Mouse (Mus musculus): ENCODE data around the gene Megf9. TPM values are rescaled to one million over a fixed set of nuclear protein-coding genes. Genes with fewer than 3 reads are reported as not detected.

Megf9 gene
- polyA plus RNA-seq, 1 experiment: 7.0 TPM

DNA sequence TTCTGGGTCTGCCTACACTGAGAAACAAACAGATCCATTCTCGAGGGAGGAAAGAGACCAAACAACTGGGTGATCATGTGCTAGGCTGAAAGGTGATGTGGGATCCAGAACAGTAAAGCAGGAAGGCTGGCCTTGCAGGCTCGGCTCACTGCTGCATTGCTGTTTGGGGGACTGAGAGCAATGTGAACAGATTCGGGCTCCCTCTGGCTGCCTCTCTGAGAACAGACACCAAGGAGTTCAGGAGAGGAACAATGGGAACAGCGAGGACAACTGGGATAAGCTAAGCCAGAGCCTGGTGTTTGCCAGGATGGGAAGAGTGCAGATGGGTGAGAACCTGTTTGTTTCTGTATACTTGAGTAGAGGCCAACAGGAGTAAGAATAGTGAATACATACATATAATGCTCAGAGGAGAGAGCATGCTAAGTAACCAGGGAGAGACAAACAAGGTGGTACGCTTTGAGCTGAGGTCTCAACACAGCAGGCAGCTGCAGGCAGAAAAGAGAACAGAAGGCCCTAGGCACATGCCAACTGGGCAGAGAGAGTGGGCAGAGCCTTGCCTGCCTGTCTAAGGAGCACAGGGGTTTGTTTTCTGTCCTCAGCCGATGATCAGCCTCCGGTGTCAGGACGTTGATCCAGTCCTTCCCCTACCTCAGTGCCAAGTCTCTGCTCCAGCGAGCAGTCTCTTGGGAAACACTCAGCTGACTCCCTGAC is 132.5 kb downstream of the Megf9 start:
- no peak overlapping the region for H3K4me3 ChIP-seq (replicated peaks; ENCODE audit: control insufficient read depth, low read depth, low read length)
- H3K27ac ChIP-seq (ENCODE audit: control insufficient read depth, insufficient read depth, low read depth, low read length, poor library complexity): no peak overlapping the region
- TF ChIP-seq POLR2A (IDR thresholded peaks at IDR 0.05; ENCODE audit: borderline replicate concordance, control insufficient read depth, low read depth, low read length): no peak
- TF ChIP-seq CTCF (IDR thresholded peaks at IDR 0.05; ENCODE audit: control insufficient read depth, insufficient read depth, low read length): no peak
- no peaks in the 10 kb centered on the region for H3K4me1 ChIP-seq (ENCODE audit: control insufficient read depth, insufficient read depth, low read length)
- WGBS: 88% methylated on average over 9 of the region's 9 CpGs

DNA sequence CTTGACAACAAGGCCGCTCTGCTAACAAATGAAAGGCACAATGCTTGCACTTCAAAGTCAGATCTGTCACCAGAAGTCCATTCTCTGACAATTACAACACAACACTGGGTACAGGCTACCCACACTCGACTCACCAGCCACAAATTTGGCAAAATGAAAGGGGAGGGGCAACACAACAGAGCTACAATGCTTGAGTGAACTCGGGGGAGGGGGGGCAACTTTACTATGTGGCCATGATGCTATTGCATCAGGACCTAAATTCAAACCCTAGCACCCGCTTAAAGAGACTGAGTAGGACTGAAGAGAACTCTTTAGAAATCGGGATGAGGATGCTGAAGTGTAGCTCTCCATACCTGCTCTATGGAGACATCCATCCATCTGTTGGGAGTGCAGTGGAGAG is 135.3 kb downstream of the Megf9 start:
- Histone ChIP-seq H3K4me3 (replicated peaks; ENCODE audit: control insufficient read depth, low read depth, low read length) (no peak overlapping the region), H3K27ac (ENCODE audit: control insufficient read depth, insufficient read depth, low read depth, low read length, poor library complexity) (no peak overlapping the region), H3K4me1 (ENCODE audit: control insufficient read depth, insufficient read depth, low read length) (no peaks in the 10 kb centered on the region)
- WGBS: 70% methylated on average over 5 of the region's 5 CpGs
- no peak for TF ChIP-seq CTCF (IDR thresholded peaks at IDR 0.05; ENCODE audit: control insufficient read depth, insufficient read depth, low read length)
- TF ChIP-seq POLR2A (IDR thresholded peaks at IDR 0.05; ENCODE audit: borderline replicate concordance, control insufficient read depth, low read depth, low read length): no peak

DNA sequence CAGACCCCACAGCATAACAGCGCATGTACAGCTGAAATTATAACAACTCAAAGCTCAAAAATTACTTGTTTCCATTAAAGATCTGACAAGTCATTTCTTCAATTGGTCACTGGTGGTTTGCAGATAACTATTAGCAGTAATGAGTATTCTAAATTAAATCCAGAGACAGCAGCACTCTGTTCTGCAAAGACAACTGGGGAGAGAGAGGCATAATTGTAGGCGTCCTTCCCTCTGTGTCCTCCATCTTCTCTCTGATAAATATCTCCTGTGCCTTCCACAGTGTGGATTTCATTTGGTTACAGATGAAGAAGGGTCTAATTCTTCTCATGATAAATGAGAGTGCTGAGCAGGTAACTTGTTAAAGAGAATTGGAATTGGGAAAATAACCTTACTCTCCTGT is 135.7 kb downstream of the Megf9 start:
- Histone ChIP-seq H3K4me3 (replicated peaks; ENCODE audit: control insufficient read depth, low read depth, low read length) (no peak overlapping the region), H3K27ac (ENCODE audit: control insufficient read depth, insufficient read depth, low read depth, low read length, poor library complexity) (no peak overlapping the region), H3K4me1 (ENCODE audit: control insufficient read depth, insufficient read depth, low read length) (no peaks in the 10 kb centered on the region)
- 94% methylated on average over 2 of the region's 2 CpGs for WGBS
- TF ChIP-seq CTCF (IDR thresholded peaks at IDR 0.05; ENCODE audit: control insufficient read depth, insufficient read depth, low read length): no peak
- TF ChIP-seq POLR2A (IDR thresholded peaks at IDR 0.05; ENCODE audit: borderline replicate concordance, control insufficient read depth, low read depth, low read length): no peak

- Histone ChIP-seq H3K4me1 (ENCODE audit: control insufficient read depth, insufficient read depth, low read length) (no peaks in the 10 kb centered on the region), H3K27ac (ENCODE audit: control insufficient read depth, insufficient read depth, low read depth, low read length, poor library complexity) (no peak overlapping the region), H3K4me3 (replicated peaks; ENCODE audit: control insufficient read depth, low read depth, low read length) (no peak overlapping the region)
- 78% methylated on average over 4 of the region's 4 CpGs for WGBS
- TF ChIP-seq CTCF (IDR thresholded peaks at IDR 0.05; ENCODE audit: control insufficient read depth, insufficient read depth, low read length) (no peak), POLR2A (IDR thresholded peaks at IDR 0.05; ENCODE audit: borderline replicate concordance, control insufficient read depth, low read depth, low read length) (no peak)
Observed at GRCm38 (mm10) chr4:70398088-70398487, 136.7 kb downstream of the Megf9 start.

- Histone ChIP-seq H3K4me3 (replicated peaks; ENCODE audit: control insufficient read depth, low read depth, low read length) (no peak overlapping the region), H3K27ac (ENCODE audit: control insufficient read depth, insufficient read depth, low read depth, low read length, poor library complexity) (no peak overlapping the region), H3K4me1 (ENCODE audit: control insufficient read depth, insufficient read depth, low read length) (no peaks in the 10 kb centered on the region)
- TF ChIP-seq CTCF (IDR thresholded peaks at IDR 0.05; ENCODE audit: control insufficient read depth, insufficient read depth, low read length) (no peak), POLR2A (IDR thresholded peaks at IDR 0.05; ENCODE audit: borderline replicate concordance, control insufficient read depth, low read depth, low read length) (no peak)
- WGBS: 93% methylated on average over 5 of the region's 5 CpGs
Observed at GRCm38 (mm10) chr4:70396701-70397100, 138.1 kb downstream of the Megf9 start.

GRCm38 (mm10) chr4:70394736-70395135 is 140.1 kb downstream of the Megf9 start:
- 92% methylated on average over 2 of the region's 2 CpGs for WGBS

DNA sequence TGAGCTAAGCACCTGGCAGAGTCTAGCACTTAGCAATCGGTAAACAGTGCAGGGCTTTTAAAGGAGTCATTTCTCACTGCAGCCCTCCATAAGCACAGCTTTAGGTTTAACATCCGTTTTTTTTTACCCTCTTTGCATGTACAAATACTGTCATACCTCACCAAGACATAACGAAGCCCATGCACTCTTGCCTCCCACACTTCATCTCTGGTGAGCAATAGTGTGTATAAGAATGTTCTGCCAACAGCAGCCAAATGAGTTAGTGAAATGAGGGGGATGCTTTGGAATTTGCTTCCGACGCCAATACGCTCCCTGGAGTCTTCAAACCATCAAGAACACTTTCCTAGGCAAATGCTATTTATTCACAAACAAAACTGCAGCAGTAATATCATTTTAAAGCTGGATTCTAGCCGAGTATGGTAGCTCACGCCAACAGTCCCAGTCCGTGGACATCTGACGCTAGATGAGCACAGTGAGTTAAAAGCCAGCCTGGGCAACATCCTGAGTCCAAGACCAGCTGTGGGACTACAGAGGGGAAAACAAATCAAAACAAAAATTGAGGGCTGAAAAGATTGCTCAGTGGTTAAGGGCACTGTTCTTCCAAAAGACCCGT is 142.9 kb downstream of the Megf9 start:
- no peaks in the 10 kb centered on the region; the same call in 1 of the 2 replicates for H3K4me1 ChIP-seq (ENCODE audit: control insufficient read depth, insufficient read depth, low read length)
- WGBS: 91% methylated on average over 11 of the region's 11 CpGs
- TF ChIP-seq CTCF (IDR thresholded peaks at IDR 0.05; ENCODE audit: control insufficient read depth, insufficient read depth, low read length): no peak

More at GRCm38 (mm10) chr4:70394736-70395135, 140.1 kb downstream of the Megf9 start:
- Histone ChIP-seq H3K4me1 (ENCODE audit: control insufficient read depth, insufficient read depth, low read length) (no peaks in the 10 kb centered on the region; the same call in 1 of the 2 replicates), H3K4me3 (replicated peaks; ENCODE audit: control insufficient read depth, low read depth, low read length) (no peak overlapping the region), H3K27ac (ENCODE audit: control insufficient read depth, insufficient read depth, low read depth, low read length, poor library complexity) (no peak overlapping the region)
- TF ChIP-seq CTCF (IDR thresholded peaks at IDR 0.05; ENCODE audit: control insufficient read depth, insufficient read depth, low read length) (no peak), POLR2A (IDR thresholded peaks at IDR 0.05; ENCODE audit: borderline replicate concordance, control insufficient read depth, low read depth, low read length) (no peak)

GRCm38 (mm10) chr4:70391073-70391472 is 143.7 kb downstream of the Megf9 start:
- 92% methylated on average over 9 of the region's 9 CpGs for WGBS
- Histone ChIP-seq H3K4me3 (replicated peaks; ENCODE audit: control insufficient read depth, low read depth, low read length) (no peak overlapping the region), H3K4me1 (ENCODE audit: control insufficient read depth, insufficient read depth, low read length) (no peaks in the 10 kb centered on the region; the same call in 1 of the 2 replicates), H3K27ac (ENCODE audit: control insufficient read depth, insufficient read depth, low read depth, low read length, poor library complexity) (no peak overlapping the region)
- TF ChIP-seq CTCF (IDR thresholded peaks at IDR 0.05; ENCODE audit: control insufficient read depth, insufficient read depth, low read length): no peak
- TF ChIP-seq POLR2A (IDR thresholded peaks at IDR 0.05; ENCODE audit: borderline replicate concordance, control insufficient read depth, low read depth, low read length): no peak

More for the DNA sequence above, 142.9 kb downstream of the Megf9 start:
- H3K4me3 ChIP-seq (replicated peaks; ENCODE audit: control insufficient read depth, low read depth, low read length): no peak overlapping the region
- no peak overlapping the region for H3K27ac ChIP-seq (ENCODE audit: control insufficient read depth, insufficient read depth, low read depth, low read length, poor library complexity)
